Mouse (Mus musculus): ENCODE results near the gene Mtmr11. TPM values are rescaled to one million over a fixed set of nuclear protein-coding genes. Genes with fewer than 3 reads are reported as not detected.

Gene Mtmr11
- polyA plus RNA-seq (2014; fragmentation: Nextera tagmentation; extraction: Ambion mirVana), result 6.1 and 11.8 TPM in 2 replicates

GRCm38 (mm10) chr3:96161869-96162840, at the start of gene Mtmr11:
Mtmr11 (plus strand) TSS chr3:96162004.
- ATAC-seq (ENCODE audit: low FRiP score, low TSS enrichment), result peak; percentile 19; the same call in 1 of the 2 replicates
- Histone ChIP-seq H3K4me2 (ENCODE audit: low read length) (peak within 1 kb of the TSS; percentile 78), H3K27ac (replicated peaks; ENCODE audit: low read depth, low read length) (peak within 1 kb of the TSS; percentile 53), H3K27me3 (ENCODE audit: control insufficient read depth, insufficient read depth, low read length) (no peaks in the 10 kb centered on the region), H3K9ac (replicated peaks; ENCODE audit: low read length) (peak within 1 kb of the TSS; percentile 50), H3K9me3 (ENCODE audit: control insufficient read depth, low read length) (no peaks in the 10 kb centered on the region), H3K4me3 (replicated peaks; ENCODE audit: low read depth, low read length) (peak within 1 kb of the TSS; percentile 32), H3K36me3 (ENCODE audit: control insufficient read depth, insufficient read depth, low read length) (no peaks in the 10 kb centered on the region), H3K4me1 (ENCODE audit: control insufficient read depth, insufficient read depth, low read length) (peaks cover 10% of the 10 kb centered on the region)
- peak; percentile 47 for DNase-seq
- 7% methylated on average over 16 of the region's 16 CpGs for WGBS

GRCm38 (mm10) chr3:96113251-96113650, 48.6 kb upstream of the Mtmr11 start:
- 63% methylated on average over 3 of the region's 3 CpGs for WGBS

GRCm38 (mm10) chr3:96118142-96118541, 43.7 kb upstream of the Mtmr11 start:
- DNase-seq (no peak), ATAC-seq (ENCODE audit: low FRiP score, low TSS enrichment) (no peak)
- H3K36me3 ChIP-seq (ENCODE audit: control insufficient read depth, insufficient read depth, low read length), result no peaks in the 10 kb centered on the region
- H3K4me1 ChIP-seq (ENCODE audit: control insufficient read depth, insufficient read depth, low read length), result no peaks in the 10 kb centered on the region
- no peaks in the 10 kb centered on the region for H3K27me3 ChIP-seq (ENCODE audit: control insufficient read depth, insufficient read depth, low read length)
- H3K9me3 ChIP-seq (ENCODE audit: control insufficient read depth, low read length), result no peaks in the 10 kb centered on the region
- WGBS, result 82% methylated on average over 2 of the region's 2 CpGs
- H3K27ac ChIP-seq (replicated peaks; ENCODE audit: low read depth, low read length), result no peak overlapping the region
- H3K4me2 ChIP-seq (ENCODE audit: low read length), result no peak overlapping the region
- H3K4me3 ChIP-seq (replicated peaks; ENCODE audit: low read depth, low read length), result no peak overlapping the region
- H3K9ac ChIP-seq (replicated peaks; ENCODE audit: low read length), result no peak overlapping the region

More at GRCm38 (mm10) chr3:96113251-96113650, 48.6 kb upstream of the Mtmr11 start:
- H3K4me2 ChIP-seq (ENCODE audit: low read length), result no peak overlapping the region
- no peak overlapping the region for H3K27ac ChIP-seq (replicated peaks; ENCODE audit: low read depth, low read length)
- no peaks in the 10 kb centered on the region for H3K4me1 ChIP-seq (ENCODE audit: control insufficient read depth, insufficient read depth, low read length)
- no peaks in the 10 kb centered on the region for H3K9me3 ChIP-seq (ENCODE audit: control insufficient read depth, low read length)
- ATAC-seq (ENCODE audit: low FRiP score, low TSS enrichment), result no peak
- H3K9ac ChIP-seq (replicated peaks; ENCODE audit: low read length), result no peak overlapping the region
- H3K36me3 ChIP-seq (ENCODE audit: control insufficient read depth, insufficient read depth, low read length), result no peaks in the 10 kb centered on the region
- H3K27me3 ChIP-seq (ENCODE audit: control insufficient read depth, insufficient read depth, low read length), result no peaks in the 10 kb centered on the region
- no peak for DNase-seq
- H3K4me3 ChIP-seq (replicated peaks; ENCODE audit: low read depth, low read length), result no peak overlapping the region

GRCm38 (mm10) chr3:96118702-96119101, 43.1 kb upstream of the Mtmr11 start:
- H3K4me1 ChIP-seq (ENCODE audit: control insufficient read depth, insufficient read depth, low read length), result no peaks in the 10 kb centered on the region
- ATAC-seq (ENCODE audit: low FRiP score, low TSS enrichment), result no peak
- H3K9ac ChIP-seq (replicated peaks; ENCODE audit: low read length), result no peak overlapping the region
- no peaks in the 10 kb centered on the region for H3K9me3 ChIP-seq (ENCODE audit: control insufficient read depth, low read length)
- H3K36me3 ChIP-seq (ENCODE audit: control insufficient read depth, insufficient read depth, low read length), result no peaks in the 10 kb centered on the region
- H3K4me2 ChIP-seq (ENCODE audit: low read length), result no peak overlapping the region
- no peak overlapping the region for H3K27ac ChIP-seq (replicated peaks; ENCODE audit: low read depth, low read length)
- WGBS, result 99% methylated on average over 2 of the region's 2 CpGs
- no peaks in the 10 kb centered on the region for H3K27me3 ChIP-seq (ENCODE audit: control insufficient read depth, insufficient read depth, low read length)
- DNase-seq, result no peak
- H3K4me3 ChIP-seq (replicated peaks; ENCODE audit: low read depth, low read length), result no peak overlapping the region

- Histone ChIP-seq H3K9me3 (ENCODE audit: control insufficient read depth, low read length) (no peaks in the 10 kb centered on the region), H3K4me2 (ENCODE audit: low read length) (no peak overlapping the region), H3K9ac (replicated peaks; ENCODE audit: low read length) (no peak overlapping the region), H3K27me3 (ENCODE audit: control insufficient read depth, insufficient read depth, low read length) (no peaks in the 10 kb centered on the region), H3K4me1 (ENCODE audit: control insufficient read depth, insufficient read depth, low read length) (no peaks in the 10 kb centered on the region), H3K36me3 (ENCODE audit: control insufficient read depth, insufficient read depth, low read length) (no peaks in the 10 kb centered on the region), H3K27ac (replicated peaks; ENCODE audit: low read depth, low read length) (no peak overlapping the region), H3K4me3 (replicated peaks; ENCODE audit: low read depth, low read length) (no peak overlapping the region)
- WGBS, result 91% methylated on average over 5 of the region's 5 CpGs
- DNase-seq (no peak), ATAC-seq (ENCODE audit: low FRiP score, low TSS enrichment) (no peak)
Measured at GRCm38 (mm10) chr3:96124235-96124634, 37.6 kb upstream of the Mtmr11 start.

GRCm38 (mm10) chr3:96128128-96128527, 33.7 kb upstream of the Mtmr11 start:
- Histone ChIP-seq H3K9me3 (ENCODE audit: control insufficient read depth, low read length) (no peaks in the 10 kb centered on the region), H3K36me3 (ENCODE audit: control insufficient read depth, insufficient read depth, low read length) (no peaks in the 10 kb centered on the region), H3K4me1 (ENCODE audit: control insufficient read depth, insufficient read depth, low read length) (no peaks in the 10 kb centered on the region), H3K4me3 (replicated peaks; ENCODE audit: low read depth, low read length) (no peak overlapping the region), H3K9ac (replicated peaks; ENCODE audit: low read length) (no peak overlapping the region), H3K4me2 (ENCODE audit: low read length) (no peak overlapping the region), H3K27me3 (ENCODE audit: control insufficient read depth, insufficient read depth, low read length) (no peaks in the 10 kb centered on the region), H3K27ac (replicated peaks; ENCODE audit: low read depth, low read length) (no peak overlapping the region)
- DNase-seq, result no peak
- no peak for ATAC-seq (ENCODE audit: low FRiP score, low TSS enrichment)

- Histone ChIP-seq H3K9me3 (ENCODE audit: control insufficient read depth, low read length) (no peaks in the 10 kb centered on the region), H3K4me1 (ENCODE audit: control insufficient read depth, insufficient read depth, low read length) (no peaks in the 10 kb centered on the region), H3K9ac (replicated peaks; ENCODE audit: low read length) (no peak overlapping the region), H3K4me3 (replicated peaks; ENCODE audit: low read depth, low read length) (no peak overlapping the region), H3K27me3 (ENCODE audit: control insufficient read depth, insufficient read depth, low read length) (no peaks in the 10 kb centered on the region), H3K36me3 (ENCODE audit: control insufficient read depth, insufficient read depth, low read length) (0 out of 2 replicates have a peak, but pooled peaks cover 7% of the 10 kb centered on the region), H3K4me2 (ENCODE audit: low read length) (no peak overlapping the region), H3K27ac (replicated peaks; ENCODE audit: low read depth, low read length) (no peak overlapping the region)
- DNase-seq (no peak), ATAC-seq (ENCODE audit: low FRiP score, low TSS enrichment) (no peak)
- 80% methylated on average over 3 of the region's 3 CpGs for WGBS
Measured at GRCm38 (mm10) chr3:96132478-96132877, 29.3 kb upstream of the Mtmr11 start.

GRCm38 (mm10) chr3:96133327-96133905, 28.4 kb upstream of the Mtmr11 start:
- 81% methylated on average over 11 of the region's 11 CpGs for WGBS
- no peak for ATAC-seq (ENCODE audit: low FRiP score, low TSS enrichment)

More at GRCm38 (mm10) chr3:96133327-96133905, 28.4 kb upstream of the Mtmr11 start:
- 0 out of 2 replicates have a peak, but pooled peaks cover 7% of the 10 kb centered on the region for H3K36me3 ChIP-seq (ENCODE audit: control insufficient read depth, insufficient read depth, low read length)
- no peak for DNase-seq
- no peaks in the 10 kb centered on the region for H3K4me1 ChIP-seq (ENCODE audit: control insufficient read depth, insufficient read depth, low read length)
- no peak overlapping the region for H3K4me3 ChIP-seq (replicated peaks; ENCODE audit: low read depth, low read length)
- H3K27ac ChIP-seq (replicated peaks; ENCODE audit: low read depth, low read length), result no peak overlapping the region
- H3K4me2 ChIP-seq (ENCODE audit: low read length), result no peak overlapping the region
- no peak overlapping the region for H3K9ac ChIP-seq (replicated peaks; ENCODE audit: low read length)
- H3K9me3 ChIP-seq (ENCODE audit: control insufficient read depth, low read length), result no peaks in the 10 kb centered on the region
- H3K27me3 ChIP-seq (ENCODE audit: control insufficient read depth, insufficient read depth, low read length), result no peaks in the 10 kb centered on the region

Data from midbrain, embryonic 14.5 days (tissue).